ENCODE assay signal across 32 mouse cellular contexts in genomic region chr5:30103340-30103739, GRCm38 (mm10). TPM values are rescaled to one million over a fixed set of nuclear protein-coding genes. Genes with fewer than 3 reads are reported as not detected.
"Had no signal": no experiment of that assay in that cellular context is flagged by ENCODE, and none has a peak within 500 bp of the region (broad histone marks: within the 10 kb centered on the region; RNA-seq: fewer than 3 reads in every experiment).

No protein-coding gene starts in this region.

- H3K4me3 ChIP-seq: gastrocnemius, adult 2 months; heart, adult 2 months; heart, embryonic 13.5 days; hindbrain, embryonic 10.5 days; hindbrain, embryonic 12.5 days; layer of hippocampus, adult 2 months; left cerebral cortex, adult 2 months; limb, embryonic 13.5 days; limb, embryonic 15.5 days; liver, embryonic 12.5 days had no signal

- ATAC-seq: hindbrain, embryonic 16.5 days; inflammation-experienced regulatory T-cells, adult 6 months; intestine, embryonic 16.5 days; liver, embryonic 12.5 days had no signal

- H3K9ac ChIP-seq: heart, embryonic 13.5 days; heart, embryonic 15.5 days; hindbrain, embryonic 12.5 days; hindbrain, embryonic 14.5 days; limb, embryonic 13.5 days; limb, embryonic 15.5 days; liver, embryonic 12.5 days; liver, embryonic 14.5 days had no signal

- H3K4me2 ChIP-seq: heart, embryonic 13.5 days; heart, embryonic 15.5 days; hindbrain, embryonic 12.5 days; hindbrain, embryonic 14.5 days; limb, embryonic 13.5 days; limb, embryonic 15.5 days; liver, embryonic 12.5 days had no signal

- DNase-seq: gastrocnemius, adult 2 months; gastrocnemius, postnatal 10 days; gastrocnemius, postnatal 25 days; heart, adult 2 months; heart, postnatal 4 days; kidney, adult 18-20 months; kidney, adult 8-10 months; kidney, postnatal 10 days; kidney, postnatal 25 days; kidney, postnatal 4 days had no signal

- H3K36me3 ChIP-seq: heart, embryonic 13.5 days; heart, embryonic 15.5 days; hindbrain, embryonic 10.5 days; hindbrain, embryonic 12.5 days; limb, embryonic 13.5 days; limb, embryonic 15.5 days; liver, embryonic 12.5 days had no signal

- H3K9me3 ChIP-seq: heart, embryonic 15.5 days; hindbrain, embryonic 10.5 days; limb, embryonic 13.5 days; limb, embryonic 15.5 days had no signal

- H3K27ac ChIP-seq: gastrocnemius, adult 2 months; heart, adult 2 months; heart, embryonic 13.5 days; heart, embryonic 15.5 days; hindbrain, embryonic 10.5 days; hindbrain, embryonic 12.5 days; hindbrain, embryonic 14.5 days; layer of hippocampus, adult 2 months; left cerebral cortex, adult 2 months; limb, embryonic 13.5 days; limb, embryonic 15.5 days; liver, embryonic 12.5 days; liver, embryonic 14.5 days had no signal

RNA-seq across cellular contexts. Expression of gene Garem2, which starts 1.6 kb away (rescaled TPM):
- total RNA-seq: gastrocnemius, adult 2 months; gastrocnemius, postnatal 25 days; granulocyte monocyte progenitor cell, adult 5-6 weeks; liver, adult 2 months had no signal
- polyA plus RNA-seq: inflammation-experienced regulatory T-cells, adult 6 months; liver, adult 2 months had no signal

RNA-seq across cellular contexts. Expression of gene 3110082J24Rik, which starts 2.5 kb away (rescaled TPM):
- total RNA-seq: gastrocnemius, adult 2 months; gastrocnemius, postnatal 10 days; gastrocnemius, postnatal 25 days; gastrocnemius, postnatal 4 days; granulocyte monocyte progenitor cell, adult 5-6 weeks; heart, adult 2 months; heart, postnatal 25 days; heart, postnatal 4 days; liver, adult 2 months had no signal
- polyA plus RNA-seq: heart, adult 2 months; heart, embryonic 13.5 days; heart, embryonic 15.5 days; heart, postnatal 0 days; inflammation-experienced regulatory T-cells, adult 6 months; intestine, embryonic 16.5 days; kidney, embryonic 14.5 days; kidney, embryonic 16.5 days; limb, embryonic 11.5 days; limb, embryonic 13.5 days; limb, embryonic 15.5 days; liver, adult 2 months; liver, embryonic 12.5 days; liver, embryonic 14.5 days had no signal
